Mouse (Mus musculus): ENCODE measurements around the gene Ncbp1.
"Not testable (repeated sequence)": the region's sequence is repeated elsewhere in the genome, so short reads cannot be mapped to it uniquely, and the experiment has no call there.

Ncbp1 gene

GRCm38 (mm10) chr4:46129311-46130004, 9.0 kb upstream of the Ncbp1 start:
- no peak for DNase-seq (ENCODE audit: low read depth, low spot score)

DNA sequence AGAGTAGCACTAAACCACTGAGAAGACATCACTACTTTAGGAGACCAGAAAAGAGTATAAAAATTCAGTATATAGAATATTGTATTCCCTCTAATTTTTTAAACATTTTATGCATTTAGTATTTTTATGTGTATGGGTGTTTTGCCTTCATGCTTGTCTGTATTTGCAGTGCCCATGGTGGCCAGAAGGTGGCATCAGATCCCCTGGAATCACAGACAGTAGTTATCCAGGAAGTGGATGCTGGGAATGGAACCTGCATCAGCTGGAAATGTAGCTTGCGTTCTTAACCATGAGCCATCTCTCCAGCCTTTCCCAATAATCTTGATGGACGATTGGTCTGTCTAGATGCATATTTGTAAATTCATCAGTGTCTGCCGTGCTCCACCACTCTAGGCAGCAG, 8.2 kb upstream of the Ncbp1 start:
- DNase-seq (ENCODE audit: low read depth, low spot score), result peak; percentile 48

DNA sequence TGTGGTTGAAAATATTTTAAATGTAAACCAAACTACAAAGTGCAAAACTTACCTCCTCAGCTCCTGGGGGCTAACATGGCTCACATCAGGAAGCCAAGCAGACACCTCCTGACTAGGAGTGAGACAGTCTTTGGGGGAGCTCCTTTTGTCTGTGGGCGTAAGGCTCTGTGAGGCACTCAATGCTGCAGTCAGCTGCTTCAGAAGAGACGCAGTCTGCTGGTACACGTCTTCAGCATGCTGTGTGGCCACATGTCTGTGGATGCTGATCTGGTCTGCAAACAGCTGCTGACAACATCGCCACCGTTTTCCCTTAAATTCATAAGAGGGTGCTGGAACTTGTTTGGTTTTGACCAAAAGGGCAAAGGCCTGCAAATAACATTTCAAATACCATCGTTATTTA, 6.6 kb upstream of the Ncbp1 start:
- DNase-seq (ENCODE audit: low read depth, low spot score), result no peak

- no peak for DNase-seq (ENCODE audit: low read depth, low spot score)
Measured at GRCm38 (mm10) chr4:46137629-46138286, 655 bp upstream of the Ncbp1 start.

GRCm38 (mm10) chr4:46144323-46144722, 5.9 kb downstream of the Ncbp1 start:
- no peak for DNase-seq (ENCODE audit: low read depth, low spot score)

DNA sequence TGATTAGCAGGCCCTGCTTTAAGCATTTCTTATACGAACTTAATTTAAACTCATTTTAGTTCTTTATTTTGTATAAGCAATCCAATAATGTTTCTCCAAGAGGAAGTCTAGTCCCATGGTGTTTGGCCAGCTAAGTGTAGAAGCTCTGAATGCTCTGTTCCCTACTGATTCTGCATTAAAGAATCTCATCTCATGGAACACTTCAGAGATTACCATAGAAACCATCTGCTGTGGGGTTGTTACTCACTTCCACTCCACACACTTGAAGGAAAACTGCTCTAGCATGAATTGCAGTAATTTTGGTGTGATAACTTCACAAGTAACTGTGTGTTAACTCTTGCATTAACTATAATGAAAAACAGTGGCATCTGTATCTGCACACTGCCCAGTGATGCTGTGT, 8.5 kb downstream of the Ncbp1 start:
- DNase-seq (ENCODE audit: low read depth, low spot score), result no peak

DNA sequence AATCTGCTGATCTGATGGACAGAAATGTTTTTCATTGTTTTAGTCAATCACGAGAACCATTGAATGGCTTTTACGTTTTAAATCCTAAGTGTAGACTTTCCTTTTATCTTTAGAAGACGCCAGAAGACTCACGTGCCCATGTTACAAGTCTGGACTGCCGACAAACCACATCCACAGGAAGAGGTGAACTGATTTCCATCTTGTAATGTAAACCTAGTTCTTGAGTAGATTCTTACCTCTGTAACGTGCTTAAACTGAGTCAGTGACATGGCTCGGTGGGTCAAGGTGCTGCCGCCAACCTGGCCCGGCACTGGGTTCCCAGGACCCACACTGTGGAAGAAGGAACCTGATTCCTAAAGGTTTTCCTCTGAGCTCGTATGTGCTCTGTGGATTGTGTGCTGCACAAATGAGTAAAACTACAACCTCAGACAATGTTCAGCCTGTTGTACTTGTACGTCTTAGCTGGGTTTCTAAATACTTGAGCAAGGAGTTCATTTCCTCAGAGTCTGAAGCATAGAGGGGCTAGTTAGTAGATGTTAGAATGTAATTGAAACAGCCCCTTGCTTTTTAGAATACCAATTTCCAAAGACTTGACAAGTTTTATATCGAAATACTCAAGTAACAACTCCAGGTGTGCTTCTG, 13.6 kb downstream of the Ncbp1 start:
- no peak for DNase-seq (ENCODE audit: low read depth, low spot score)

DNA sequence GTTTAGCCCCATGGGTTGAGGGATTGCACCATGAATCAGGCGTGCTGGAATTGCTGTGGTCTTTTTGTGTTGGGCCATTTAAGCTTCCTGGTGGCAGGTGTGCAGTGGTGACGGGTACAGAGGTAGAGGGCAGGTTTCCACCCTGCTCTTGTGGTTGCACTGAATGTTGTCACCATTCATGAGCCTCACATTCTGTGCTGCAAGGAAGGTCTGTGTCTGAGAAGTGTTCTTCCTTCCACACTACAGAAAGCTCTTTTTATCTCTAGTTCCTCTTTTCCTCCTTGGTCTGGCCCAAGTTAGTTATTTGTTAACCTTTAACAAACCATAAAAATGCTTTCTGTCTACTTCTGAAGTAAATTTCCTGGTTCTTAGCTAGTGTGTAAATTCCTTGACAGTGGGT, 25.6 kb downstream of the Ncbp1 start:
- no peak for DNase-seq (ENCODE audit: low read depth, low spot score)

DNA sequence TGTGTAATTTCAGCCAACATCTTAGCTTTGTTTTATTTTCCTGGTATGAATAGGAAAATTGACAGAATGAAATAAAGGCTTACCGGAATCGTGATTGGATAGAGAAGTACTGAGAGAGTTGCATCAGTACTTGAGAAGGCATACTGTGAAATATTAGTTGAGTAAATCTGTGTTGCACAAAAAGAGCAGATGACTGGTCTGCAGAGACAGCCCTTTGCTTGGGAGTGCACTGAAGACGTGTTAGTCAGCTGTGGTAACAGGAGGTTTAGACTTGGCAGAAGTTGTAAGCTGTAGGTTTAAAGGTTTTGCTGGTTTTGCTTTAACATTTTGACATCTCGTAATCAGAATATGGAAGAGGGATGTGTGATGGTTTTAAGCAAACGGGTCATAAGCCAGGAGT, 27.4 kb downstream of the Ncbp1 start:
- no peak for DNase-seq (ENCODE audit: low read depth, low spot score)

DNA sequence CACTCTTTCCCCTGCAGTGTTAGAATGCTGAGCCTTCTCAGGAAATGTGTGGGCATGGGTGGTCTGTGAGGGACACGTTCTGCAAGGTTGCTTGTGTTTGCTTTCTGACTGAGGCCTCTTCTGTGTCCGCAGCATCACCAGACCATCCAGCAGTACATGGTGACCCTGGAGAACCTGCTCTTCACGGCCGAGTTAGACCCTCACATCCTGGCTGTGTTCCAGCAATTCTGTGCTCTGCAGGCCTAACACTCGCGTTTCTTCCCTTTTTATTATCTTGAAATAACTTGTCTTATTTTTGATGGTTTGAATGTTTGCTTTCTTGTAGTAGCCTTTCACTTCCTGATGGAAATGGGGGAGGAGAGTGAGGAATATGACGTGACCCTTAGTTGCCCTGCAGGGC, 33.3 kb downstream of the Ncbp1 start:
- DNase-seq (ENCODE audit: low read depth, low spot score), result no peak

- no peak for DNase-seq (ENCODE audit: low read depth, low spot score)
Measured at GRCm38 (mm10) chr4:46176313-46176712, 37.9 kb downstream of the Ncbp1 start.

DNA sequence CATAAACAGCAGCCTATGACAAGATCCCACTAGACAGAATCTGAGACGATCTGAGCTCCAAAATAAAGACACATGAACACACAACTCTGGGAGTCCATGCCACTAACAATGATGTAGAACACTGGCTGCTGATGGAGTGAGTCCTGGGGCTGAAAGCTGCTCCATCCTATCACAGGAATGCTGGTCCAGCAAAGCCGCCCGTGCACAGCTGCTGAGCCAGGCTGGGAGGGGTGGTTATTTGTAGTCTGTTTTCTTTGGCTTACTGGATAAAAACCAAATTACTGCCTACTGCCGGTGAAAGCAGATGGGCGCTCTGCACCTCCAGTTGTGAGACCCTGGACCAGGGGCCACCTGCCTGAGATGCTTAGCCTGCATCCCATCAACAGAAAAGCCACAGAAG, 38.6 kb downstream of the Ncbp1 start:
- DNase-seq (ENCODE audit: low read depth, low spot score), result no peak

GRCm38 (mm10) chr4:46177496-46177895, 39.1 kb downstream of the Ncbp1 start:
- DNase-seq (ENCODE audit: low read depth, low spot score), result no peak

- DNase-seq (ENCODE audit: low read depth, low spot score), result peak; percentile 27
Measured at GRCm38 (mm10) chr4:46181168-46181567, 42.8 kb downstream of the Ncbp1 start.

GRCm38 (mm10) chr4:46182181-46182580, 43.8 kb downstream of the Ncbp1 start:
- no peak for DNase-seq (ENCODE audit: low read depth, low spot score)

DNA sequence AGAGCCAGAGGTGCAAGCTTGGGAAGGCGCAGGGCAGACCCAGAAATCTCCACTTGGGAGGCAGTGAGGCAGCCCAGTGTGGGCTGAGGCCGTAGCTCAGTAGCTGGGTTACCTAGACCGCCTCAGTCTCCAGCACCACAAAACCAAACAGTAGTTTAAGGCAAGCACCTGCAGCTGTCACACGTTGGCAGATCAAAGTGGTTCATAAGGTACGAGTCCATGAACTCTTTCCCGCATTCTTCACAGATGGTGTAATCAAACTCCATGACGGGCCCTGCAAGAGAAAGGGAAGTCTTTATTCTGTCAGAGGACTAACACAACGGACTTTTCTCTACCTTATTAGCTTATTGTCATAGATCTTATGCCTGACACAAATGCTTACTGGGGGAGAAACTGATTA, 47.0 kb downstream of the Ncbp1 start:
- no peak for DNase-seq (ENCODE audit: low read depth, low spot score)

- no peak for DNase-seq (ENCODE audit: low read depth, low spot score)
Measured at GRCm38 (mm10) chr4:46185890-46186289, 47.5 kb downstream of the Ncbp1 start.

DNA sequence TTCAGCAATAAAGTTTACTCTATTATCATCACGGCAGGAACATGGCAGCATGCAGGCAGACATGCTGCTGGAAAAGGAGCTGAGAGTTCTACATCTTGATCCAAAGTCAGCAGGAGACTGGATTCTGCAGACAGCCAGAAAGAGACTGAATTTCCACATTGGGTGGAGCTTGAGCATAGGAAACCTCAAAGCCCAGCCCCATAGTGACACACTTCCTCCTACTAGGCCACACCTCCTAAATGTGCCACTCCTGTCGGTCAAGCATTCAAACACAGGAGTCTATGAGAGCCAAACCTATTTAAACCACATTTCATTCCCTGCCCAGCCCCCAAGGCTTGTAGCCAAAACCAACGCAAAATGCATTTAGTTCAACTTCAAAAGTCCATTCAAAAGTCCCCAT, 48.1 kb downstream of the Ncbp1 start:
- DNase-seq (ENCODE audit: low read depth, low spot score), result no peak

DNA sequence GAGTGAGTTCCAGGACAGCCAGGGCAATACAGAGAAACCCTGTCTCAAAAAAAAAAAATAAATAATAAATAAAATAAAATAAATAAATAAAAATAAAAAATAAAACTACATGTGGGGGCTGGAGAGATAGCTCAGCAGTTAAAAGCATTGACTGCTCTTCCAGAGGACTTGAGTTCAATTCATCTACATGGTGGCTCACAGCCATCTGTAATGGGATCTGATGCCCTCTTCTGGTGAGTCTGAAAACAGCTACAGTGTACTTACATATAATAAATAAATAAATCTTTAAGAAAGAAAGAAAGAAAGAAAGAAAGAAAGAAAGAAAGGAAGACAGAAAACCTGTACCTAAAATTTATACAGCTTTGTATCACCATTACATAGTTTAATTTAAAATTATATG, 53.6 kb downstream of the Ncbp1 start:
- not testable (repeated sequence) for DNase-seq (ENCODE audit: low read depth, low spot score)

DNA sequence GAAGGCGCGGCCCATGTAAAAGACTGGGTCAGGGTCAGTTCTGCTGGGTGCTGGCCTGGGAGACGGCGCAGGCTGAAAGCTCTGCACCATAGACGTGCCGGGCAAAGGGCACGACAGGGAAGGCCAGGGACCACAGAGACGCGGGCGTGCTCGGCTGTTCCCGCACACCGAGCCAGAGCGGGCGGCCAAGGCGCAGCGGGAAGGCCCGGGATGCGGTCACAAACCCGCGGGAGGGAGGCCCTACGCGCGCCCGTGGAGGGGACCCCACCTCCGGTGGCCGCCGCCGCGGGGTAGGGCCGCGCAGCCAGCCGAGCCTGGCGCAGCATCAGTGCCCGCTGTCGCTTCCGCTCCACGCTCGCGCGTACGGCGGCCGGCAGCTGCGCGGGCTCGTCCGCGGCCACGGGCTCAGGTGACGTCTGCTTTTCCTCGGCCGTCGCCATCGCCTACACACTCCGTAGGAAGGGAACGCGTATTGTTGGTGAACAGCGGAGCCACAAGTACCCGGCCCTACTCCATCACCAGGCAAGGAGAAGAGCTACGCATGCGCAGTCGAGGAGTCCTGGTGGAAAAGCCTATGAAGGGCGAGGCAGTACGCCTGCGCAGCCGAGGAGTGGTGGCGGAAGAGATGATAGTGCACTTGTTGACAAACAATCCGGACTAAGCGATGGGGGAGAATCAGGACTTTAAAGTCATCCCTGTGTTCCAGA, 57.5 kb downstream of the Ncbp1 start, which contains the start of gene Xpa:
Gene Xpa (minus strand): TSS at position 531 of the 707 bp plus-strand sequence.
- peak; percentile 92 for DNase-seq (ENCODE audit: low read depth, low spot score)

DNA sequence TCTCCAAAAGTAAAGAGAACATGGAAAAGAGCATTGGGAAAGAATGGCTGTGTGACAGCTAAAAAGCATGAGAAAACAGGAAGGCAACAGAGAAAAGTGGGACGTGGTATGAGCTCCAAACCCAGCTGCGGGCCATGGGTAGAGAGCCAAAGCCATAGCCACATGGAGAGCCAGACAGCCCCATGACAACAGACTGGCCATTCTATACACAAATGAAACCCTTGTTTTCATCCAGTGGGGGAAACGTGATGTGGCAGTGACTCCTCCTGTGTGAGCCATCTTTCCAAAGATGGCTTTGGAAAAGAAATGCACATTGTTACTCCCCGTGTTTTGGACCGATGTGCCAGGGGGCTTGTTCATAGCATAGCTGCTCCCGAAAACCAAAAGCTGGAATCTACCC, 58.1 kb downstream of the Ncbp1 start:
- no peak for DNase-seq (ENCODE audit: low read depth, low spot score)

DNA sequence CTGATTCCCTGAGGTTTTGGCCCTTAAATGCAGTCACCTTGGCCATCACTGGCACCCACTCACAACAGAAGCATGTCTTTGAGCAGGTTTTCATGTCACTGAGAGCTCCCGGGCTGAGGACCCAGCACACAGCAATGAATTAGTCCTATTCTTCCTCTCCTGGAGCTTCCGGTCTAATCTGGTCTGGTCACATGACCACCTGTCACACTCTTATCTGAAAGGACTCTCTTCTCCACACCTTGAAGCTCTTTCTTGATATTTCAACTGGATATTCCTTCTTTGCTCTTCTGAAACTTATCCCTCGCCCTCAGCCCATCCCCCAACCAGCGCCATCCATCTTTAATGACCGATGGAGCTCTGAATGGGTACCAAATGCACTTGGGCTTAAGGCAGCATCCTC, 59.7 kb downstream of the Ncbp1 start:
- no peak for DNase-seq (ENCODE audit: low read depth, low spot score)

Data from embryo, embryonic 11.5 days (tissue).